Mouse (Mus musculus) naive thymus-derived CD4-positive, alpha-beta T cell, adult 2 months (primary cell): ENCODE measurements around the gene Zfp213.

Experiments used
- DNase-seq: peaks from one replicate; pipeline ENCODE4 v3.0.0-alpha.2; 2011; ENCODE audit warnings: low read depth

The Zfp213 gene

DNA sequence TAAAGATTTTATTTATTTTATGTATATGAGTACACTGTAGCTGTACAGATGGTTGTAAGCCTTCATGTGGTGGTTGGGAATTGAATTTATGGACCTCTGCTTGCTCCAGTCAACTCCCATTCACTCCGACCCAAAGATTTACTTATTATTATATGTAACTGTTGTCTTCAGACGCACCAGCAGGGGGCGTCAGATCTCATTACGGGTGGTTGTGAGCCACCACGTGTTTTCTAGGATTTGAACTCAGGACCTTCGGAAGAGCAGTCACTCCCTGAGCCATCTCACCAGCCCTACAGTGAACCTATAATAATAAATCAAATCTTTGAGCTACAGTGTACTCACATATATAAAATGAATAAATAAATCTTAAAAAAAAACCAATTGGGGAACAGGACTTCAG, 8.0 kb upstream of the Zfp213 start:
- peak; percentile 60 for DNase-seq

DNA sequence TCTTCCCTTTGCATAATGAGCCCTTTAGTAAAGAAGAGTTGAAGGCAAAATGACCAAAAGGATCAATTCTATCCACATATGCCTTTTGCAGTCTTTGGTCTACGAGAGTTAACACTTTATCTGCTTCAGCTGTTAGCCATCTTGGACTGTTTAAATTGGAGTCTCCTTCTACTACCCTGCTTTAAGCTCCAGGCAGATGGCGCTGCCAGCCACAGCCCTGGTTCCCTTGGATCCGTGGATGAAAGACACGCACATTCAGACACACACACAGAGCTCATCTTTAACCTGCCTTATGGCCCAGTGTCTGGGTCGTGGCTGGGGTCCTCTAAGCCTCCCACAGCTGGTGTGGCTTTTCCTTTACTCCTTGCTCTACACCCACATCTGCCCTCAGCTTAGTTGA, 7.0 kb upstream of the Zfp213 start:
- no peak for DNase-seq

DNA sequence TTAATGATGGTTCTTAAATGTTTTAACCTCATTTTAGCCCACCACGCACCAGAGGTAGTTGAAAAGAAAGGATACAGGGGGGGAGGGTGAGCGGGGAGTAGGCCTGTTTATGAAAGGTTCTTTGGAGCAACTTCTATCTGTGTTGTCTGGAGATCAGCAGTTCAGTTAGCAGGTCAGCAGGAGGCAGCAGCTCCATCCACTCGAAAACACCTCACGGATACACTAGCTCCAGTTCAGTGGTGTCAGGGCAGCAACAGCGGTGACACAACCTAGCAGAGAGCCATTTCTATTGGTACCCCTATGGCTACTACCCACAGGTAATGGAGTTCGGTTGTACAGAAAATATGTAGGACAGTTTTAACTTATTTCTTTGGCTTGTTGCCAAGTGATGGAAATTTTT, 6.0 kb upstream of the Zfp213 start:
- peak; percentile 84 for DNase-seq

DNA sequence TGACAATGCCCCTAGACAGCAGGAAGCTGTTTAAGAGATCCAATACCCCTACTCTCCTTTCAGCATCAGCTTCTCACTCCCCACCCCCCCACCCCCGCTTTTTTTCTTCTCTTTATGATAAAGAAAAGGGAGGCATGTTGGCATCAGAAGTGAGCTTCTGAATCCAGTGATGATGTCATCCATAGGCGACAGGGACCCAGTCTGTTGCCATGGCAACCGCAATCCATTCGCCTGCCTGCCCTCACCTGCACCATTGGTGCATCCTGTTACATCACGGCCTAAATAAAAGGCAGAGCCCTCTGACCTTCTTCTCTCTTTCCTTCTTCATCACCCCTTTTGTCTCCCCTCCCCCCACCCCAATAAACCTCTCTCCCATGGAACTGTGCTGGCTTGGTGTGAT, 4.3 kb upstream of the Zfp213 start:
- no peak for DNase-seq

DNA sequence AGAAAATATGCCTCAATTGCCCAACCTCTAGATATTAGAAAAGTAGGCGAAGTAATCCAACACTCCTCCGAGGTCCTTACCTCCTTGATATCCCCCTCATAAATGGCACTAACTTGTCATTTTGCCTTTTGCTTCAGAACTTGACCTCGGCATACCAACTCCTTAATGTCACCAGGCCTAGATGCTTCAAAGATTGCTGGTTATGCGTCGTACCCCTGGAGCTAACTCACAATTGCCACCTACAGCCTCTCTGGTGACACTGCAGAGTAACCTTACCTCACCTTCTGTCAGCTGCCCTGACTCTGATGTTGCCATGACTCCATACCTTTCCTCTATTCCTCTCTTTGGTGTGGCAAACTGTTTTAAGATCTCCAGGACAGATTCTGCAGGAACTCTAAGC, 2.7 kb upstream of the Zfp213 start:
- peak; percentile 66 for DNase-seq

DNA sequence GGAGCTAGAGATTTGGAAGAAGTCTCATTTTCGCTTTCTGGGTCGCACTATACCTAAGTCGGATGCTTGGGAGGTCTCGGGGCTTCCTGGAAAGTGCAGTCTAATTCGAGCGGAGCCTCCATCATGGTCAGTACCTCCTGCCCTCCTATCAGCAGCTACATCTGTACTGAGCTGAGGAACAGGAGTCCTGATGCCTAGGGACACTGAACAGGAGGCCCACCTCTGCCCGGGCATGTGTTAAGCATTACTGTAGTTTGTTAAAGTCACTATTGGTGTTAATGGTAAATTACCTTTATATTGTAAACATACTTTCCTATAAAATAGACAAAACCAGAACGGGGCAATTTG, 304 bp upstream of the Zfp213 start:
- DNase-seq, result no peak

DNA sequence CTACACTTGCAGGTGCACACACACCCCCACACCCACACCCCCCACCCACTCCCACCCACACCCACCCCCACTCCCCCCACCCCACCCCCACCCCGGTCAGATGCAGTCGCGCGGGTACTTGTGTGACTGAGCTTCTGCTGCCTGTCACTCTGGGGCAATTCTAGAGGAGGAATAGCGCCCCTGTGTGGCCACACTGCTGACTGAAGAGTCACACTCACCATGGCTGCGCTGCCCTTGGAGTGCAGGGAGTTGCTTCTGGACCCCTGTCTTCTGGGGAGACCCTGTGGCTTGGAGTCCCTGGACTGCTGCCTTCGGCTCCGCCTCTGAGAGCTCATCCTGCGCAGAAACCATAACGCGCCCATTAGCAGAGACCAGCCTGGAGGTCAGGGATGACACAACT, 4.3 kb downstream of the Zfp213 start:
- peak; percentile 66 for DNase-seq

DNA sequence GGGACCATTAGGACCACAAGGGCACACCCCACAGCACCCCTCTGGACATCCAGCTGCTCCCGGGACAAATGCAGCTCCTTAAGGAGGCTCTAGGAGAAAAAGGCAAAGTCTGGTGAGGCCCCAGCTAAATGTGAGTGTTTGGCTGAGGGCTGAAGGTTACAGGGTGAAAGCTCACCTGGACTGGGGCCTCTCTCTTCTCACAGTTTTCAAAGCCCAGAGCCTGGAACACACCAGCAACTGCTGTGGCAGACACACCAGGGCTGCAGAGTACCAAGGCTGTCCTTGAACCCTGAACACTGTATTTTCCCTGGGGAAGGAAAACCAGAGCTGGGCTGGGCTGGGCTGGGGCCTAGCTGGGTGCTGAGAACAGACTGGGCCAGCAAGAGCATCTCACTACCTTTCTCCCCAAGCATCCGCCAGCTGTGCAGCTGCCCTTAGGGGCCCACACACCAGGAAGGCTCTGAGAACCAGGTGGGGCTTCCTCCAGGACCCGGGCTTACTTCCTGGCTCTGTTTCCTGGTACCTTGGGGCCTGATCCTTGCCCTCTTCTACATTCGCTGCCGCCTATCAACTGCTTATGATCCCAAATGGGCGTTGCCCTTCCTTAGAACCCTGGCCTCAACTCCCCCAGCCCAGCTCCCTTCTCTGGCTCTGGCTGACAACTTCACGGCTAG, 8.7 kb downstream of the Zfp213 start:
- DNase-seq, result no peak

DNA sequence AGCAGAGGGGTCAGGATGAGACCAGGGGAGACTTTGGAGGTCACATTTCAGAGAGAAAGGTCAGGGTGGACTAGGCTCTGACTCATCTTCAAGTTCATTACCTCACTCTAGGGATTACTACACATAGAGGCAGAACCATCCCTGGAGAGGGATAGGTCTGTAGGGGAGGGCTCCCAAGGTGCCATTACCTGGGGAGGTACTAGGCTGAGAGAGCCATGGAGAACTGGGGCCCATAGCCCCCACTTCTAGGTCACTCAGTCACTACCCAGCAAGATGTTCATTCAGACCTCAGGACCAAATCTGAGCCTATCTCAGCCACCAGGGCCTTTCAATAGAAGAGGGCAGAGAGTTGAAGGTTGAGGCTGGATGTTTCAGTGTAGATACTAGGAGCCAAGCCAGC, 9.7 kb downstream of the Zfp213 start:
- no peak for DNase-seq

DNA sequence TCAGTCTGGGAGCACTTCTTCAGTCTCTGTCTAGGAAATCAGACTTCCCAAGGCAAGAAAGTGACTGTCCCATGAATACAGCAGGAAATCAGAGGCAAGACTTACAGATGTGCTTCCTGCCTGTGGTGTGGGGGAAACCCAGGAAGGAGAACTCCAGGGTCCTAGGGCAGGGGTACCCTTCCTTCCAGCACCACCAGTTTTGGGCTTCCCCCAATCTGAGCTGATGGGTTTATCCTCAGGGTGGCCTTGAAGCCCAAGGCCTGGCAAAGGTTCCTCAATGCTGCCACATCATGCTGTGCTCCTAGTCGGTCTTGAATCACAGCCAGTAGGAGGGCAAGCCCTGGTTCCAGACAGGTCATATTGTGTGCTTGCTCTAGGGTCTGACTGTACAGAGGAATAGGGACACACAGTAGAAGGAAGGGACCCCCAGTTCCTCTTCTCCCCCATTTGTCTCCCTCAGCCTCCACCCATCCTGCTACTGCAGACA, 10.4 kb downstream of the Zfp213 start:
- no peak for DNase-seq

DNA sequence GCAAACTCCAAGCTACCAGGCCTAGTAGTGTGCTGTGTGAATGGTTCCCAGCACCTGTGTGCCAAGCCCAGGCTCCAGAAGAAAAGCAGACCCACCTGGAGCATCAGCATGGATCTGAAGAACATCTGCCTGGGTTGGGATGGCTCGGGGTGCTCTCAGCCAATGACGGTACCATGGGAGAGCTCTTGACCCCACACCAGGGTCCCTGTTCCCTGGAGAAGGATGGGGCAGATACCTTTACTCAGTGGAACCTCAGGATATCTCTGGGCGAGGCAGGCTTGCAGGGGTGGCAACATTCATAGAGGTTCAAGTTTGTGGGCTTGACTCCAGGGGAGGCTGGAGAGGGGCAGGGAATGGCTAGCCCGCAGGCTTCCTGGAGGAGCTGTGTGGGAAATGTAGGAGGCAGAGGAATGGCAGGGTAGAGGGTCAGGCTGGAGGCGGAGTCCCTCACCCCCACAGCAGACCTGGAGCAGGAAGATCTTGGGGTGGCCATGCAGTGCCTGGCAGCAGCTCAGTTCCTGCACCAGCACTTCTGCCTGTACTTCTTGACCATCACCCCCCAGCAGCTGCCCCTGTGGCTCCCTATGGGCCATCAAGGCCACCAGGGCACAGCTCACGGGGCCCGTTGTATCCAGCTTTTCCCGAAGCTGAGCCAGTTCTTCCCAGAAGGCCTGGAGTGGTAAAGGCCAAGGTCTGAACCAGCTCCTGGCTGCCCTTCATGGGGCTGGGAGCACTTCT, 11.0 kb downstream of the Zfp213 start:
- no peak for DNase-seq

DNA sequence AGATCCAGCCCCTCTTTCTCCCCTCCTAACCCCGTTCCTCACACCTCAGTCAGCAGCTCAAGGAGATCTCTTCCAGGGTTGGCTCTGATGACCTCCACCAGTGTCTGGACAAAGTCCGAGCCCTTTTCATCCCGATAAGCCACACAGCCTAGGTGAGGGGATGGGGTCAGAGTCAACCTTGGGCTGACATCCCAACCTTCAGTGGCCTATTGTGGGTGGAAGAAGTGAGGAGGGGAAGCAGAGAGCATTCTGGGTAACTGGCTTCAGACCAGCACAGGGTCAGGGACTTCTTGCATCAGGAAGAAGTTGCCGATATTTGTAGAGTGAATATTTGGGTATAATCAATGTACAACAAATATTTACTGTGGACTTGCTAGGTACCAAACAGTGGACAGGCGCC, 12.1 kb downstream of the Zfp213 start:
- no peak for DNase-seq

DNA sequence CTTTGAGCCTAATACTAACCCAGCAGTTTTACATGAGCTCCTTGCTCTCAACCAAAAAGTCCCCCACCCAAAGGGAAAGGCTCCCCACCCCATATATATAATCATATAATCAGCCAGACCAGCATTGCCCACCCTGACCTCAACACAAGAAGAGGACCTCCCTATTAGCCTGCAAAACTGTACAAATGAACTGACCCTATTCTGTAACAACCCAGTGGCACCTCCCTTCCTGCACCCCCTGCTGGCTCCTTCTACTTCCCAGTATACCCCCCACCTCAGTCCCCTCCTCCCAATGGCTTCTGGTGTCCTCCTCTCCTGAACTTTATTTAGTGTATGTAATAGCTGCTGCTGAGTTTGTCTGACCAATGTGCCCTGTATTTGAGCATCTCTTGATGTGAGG, 12.6 kb downstream of the Zfp213 start:
- DNase-seq, result no peak

DNA sequence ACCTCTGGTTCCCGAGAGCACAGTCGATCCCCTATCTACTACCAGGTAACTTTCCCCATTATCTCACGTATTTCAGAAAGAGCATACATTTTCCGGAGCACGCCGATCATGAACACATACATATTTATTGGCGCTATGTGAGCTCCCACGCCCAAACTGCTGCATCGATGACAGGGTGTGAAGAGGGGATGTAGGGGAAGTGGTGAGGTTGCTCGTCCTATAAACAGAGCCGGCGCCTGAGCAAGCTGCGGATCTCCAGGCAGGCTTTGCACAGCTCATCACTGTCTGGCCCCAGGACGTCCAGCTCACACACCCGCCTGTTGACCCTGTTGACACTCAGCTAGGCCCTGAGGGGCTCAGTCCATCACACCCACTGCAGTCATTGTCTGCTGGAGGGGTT, 13.2 kb downstream of the Zfp213 start:
- DNase-seq, result peak; percentile 76

DNA sequence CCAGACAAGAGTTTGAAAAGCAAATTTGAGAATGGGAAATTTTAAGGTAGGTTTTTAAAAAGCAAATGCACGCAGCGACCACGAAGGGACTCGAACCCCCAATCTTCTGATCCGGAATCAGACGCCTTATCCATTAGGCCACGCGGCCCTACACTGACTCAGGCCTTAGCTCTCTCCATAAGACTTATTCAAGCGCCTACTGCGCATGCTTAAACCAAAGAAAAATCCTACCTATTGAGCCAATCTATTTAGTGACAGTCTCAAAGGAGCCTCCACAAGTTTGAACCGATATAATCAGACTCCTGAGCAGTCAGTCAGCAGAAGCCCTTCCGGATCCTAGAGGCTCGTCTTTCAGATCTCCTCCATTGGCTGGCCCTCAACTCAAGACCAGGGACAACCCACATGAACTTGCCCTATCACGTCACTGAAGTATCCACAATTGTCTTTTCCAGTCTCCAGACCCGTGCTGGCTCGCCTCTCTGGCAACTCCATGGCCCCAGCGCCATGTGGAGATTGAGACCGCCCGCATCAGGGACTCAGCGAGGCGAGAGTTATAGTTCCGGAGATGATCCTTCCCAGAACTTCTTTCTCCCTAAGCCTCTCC, 13.7 kb downstream of the Zfp213 start:
- peak; percentile 97 for DNase-seq

DNA sequence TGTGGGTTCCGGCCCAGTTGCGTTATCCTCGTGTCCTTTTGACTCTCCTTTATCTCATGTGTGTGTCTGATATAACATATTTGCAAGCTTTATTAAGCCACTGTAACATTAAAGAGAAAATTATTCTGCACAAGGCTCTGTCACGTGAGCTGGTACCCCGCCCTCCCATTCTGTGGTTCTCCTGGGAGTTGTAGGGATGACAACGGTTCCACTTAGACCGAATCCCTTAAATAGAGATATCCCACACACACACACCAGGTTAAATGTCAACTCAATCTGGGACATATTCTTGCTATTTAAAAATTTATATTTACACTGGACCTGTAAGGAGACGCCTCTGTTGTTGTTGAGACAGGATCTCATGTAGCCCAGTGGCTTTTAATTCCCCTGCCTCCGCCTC, 14.6 kb downstream of the Zfp213 start:
- no peak for DNase-seq

DNA sequence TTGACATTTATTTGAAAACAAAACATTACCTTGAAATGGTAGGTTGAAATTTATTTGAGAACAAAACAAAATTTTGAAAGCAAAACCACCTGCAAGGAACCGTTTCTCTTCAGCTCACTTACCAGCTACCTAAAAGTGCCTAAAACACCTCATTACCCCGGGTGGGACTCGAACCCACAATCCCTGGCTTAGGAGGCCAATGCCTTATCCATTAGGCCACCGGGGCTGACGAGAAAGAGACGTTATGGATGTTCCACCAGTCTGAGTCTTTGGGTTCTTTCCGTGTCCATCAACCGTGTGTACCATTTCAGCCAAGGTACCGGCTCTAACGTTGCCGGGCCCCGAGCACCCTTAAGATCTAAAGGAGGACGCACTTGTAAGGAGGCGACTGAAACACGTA, 15.4 kb downstream of the Zfp213 start:
- peak; percentile 86 for DNase-seq

DNA sequence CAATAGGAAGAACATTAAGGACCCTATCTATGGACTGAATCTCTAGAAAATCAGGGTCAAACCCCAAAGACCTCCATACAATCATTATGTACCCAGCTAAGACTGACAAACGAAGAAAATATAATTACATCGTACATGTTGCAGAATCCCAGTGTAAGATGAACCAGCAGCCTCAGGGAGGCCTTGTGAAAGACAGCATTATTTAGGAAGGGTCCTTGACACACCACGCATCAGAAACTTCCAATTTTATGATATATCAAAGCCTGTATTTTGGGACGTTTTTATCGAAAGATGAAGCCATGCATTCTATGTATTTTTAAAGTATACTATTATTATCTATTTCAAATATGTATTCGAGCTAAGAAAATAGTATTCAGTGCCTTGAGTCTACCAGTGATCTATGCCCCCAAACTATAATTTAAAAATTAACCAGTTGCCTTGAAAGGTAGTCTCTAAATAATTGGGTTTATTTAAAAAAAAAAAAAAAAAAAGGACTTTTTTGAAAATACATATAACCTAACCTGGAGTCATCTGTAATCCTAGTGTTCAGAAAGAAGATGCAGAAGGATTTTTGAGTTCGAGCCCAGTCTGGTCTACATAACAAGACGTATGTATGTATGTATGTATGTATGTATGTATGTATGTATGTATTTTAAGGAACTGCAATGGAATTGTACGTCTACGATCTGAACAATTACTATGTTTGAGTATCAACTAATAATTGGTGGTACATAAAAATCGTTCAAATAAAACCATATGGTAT, 16.2 kb downstream of the Zfp213 start:
- DNase-seq, result peak; percentile 34

DNA sequence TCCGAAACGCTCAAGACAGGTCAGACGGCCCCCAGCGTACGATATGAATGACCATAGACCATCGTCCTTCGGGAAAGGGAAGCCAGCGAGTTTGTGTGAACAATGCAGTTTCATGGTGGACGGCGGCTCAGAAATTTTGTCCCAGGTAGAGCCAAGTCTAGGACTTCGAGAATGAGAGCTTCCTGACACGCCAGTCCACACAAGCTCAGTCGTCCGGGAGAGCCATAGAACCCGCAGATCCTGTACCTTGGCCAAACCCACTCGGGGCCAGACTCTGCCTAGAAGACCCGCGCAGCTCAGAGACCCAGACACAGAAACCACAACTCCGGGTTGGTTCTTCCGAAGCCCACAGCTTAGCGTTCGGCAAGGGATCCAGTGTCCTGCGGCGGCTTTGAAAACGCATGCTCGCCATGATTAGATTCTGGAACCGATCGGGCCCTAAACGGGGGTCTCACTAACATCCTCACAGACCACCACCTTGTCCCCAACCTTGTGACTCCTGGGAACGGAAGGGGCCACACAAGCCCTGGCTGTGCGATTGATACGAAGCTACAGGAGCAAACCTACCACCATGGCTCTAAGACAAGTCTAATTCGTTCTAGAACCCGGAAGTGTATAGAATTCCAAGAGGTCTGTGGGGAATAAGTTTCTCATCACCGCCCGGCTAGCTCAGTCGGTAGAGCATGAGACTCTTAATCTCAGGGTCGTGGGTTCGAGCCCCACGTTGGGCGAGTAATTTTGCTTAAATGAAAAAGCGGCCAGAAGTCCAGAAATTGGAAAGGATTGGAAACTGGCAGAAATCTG, 17.1 kb downstream of the Zfp213 start:
- peak; percentile 94 for DNase-seq

DNA sequence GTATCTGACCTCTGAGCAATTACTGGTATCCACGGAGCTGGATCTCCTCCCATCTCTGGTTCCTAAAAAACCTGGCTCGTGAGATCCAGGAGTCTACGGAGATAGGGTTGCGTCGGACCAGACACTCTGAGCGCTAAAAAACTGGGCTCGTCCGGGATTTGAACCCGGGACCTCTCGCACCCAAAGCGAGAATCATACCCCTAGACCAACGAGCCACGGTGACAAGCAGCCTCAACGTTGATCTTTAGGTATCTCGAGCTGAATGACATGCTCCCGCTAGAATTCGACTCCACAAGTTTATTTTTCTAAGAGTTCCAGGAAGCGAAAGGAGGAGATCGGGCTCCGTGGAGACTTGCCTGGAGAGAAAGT, 17.7 kb downstream of the Zfp213 start:
- peak; percentile 91 for DNase-seq

DNA sequence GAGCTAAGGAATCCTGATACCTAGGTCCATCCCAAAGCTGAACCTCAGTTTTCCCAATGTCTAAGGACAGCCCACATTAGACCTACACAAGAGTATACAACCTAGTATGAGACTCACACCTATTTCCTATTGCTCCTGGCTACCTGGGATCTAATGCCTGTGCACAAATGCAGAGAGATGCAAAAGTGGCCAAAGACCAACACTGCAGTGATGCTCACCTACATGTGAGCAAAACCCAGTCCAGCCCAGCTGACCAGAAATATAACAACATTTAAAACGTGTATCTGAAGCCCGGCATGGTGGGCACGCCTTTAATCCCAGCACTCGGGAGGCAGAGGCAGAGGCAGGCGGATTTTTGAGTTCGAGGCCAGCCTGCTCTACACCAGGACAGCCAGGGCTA, 18.2 kb downstream of the Zfp213 start:
- peak; percentile 43 for DNase-seq

DNA sequence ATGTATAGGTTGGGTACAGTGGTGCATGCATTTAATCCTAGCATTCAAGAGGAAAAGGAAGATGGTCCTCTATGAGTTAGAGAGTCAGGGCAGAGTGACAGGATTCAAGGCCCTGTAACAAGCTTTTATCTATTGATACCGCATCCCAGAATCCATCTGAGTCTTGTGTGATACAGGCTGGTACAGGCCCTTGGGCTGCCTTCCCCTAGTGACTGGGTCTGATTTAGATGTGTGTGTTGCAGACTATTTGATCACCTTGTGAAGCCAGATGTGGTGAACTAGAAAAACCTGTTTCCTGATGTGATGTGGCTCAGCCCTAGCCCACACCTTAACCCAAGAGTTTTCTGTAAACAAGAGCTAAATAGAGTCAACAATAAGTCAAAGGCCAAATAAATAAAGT, 19.3 kb downstream of the Zfp213 start:
- peak; percentile 26 for DNase-seq
